Mouse (Mus musculus): ENCODE results near the gene Ggta1. TPM values are rescaled to one million over a fixed set of nuclear protein-coding genes. Genes with fewer than 3 reads are reported as not detected.

Ggta1 gene
- total and polyA plus RNA-seq, 3 experiments: 40.5 to 55.8 (median 46.9) TPM

- no peak for TF ChIP-seq UBTF (IDR thresholded peaks at IDR 0.05; ENCODE audit: low read depth, low read length)
- no peak for TF ChIP-seq RAD21 (IDR thresholded peaks at IDR 0.05; ENCODE audit: low read depth, low read length)
- TF ChIP-seq CTCF (conservative IDR thresholded peaks at IDR 0.05 in 1 of 2, IDR thresholded peaks at IDR 0.05 in 1 of 2; ENCODE audit: low read depth in 2 of 2, low read length in 2 of 2): no peak
- no peak for TF ChIP-seq JUND (conservative IDR thresholded peaks at IDR 0.05; ENCODE audit: low read depth, low read length)
- no peak for TF ChIP-seq SIN3A (IDR thresholded peaks at IDR 0.05; ENCODE audit: low read length)
- TF ChIP-seq BHLHE40 (IDR thresholded peaks at IDR 0.05; ENCODE audit: low read depth, low read length): peak; percentile 33; the same call in 1 of the 2 replicates
Measured at GRCm38 (mm10) chr2:35420681-35421080, 42.4 kb downstream of the Ggta1 start (continued).

GRCm38 (mm10) chr2:35419671-35420070, 43.4 kb downstream of the Ggta1 start:
- Histone ChIP-seq H3K4me3 (replicated peaks in 1 of 3; ENCODE audit: low read depth in 2 of 3, low read length in 2 of 3, poor library complexity in 1 of 3) (no peak overlapping the region), H3K4me2 (ENCODE audit: insufficient read depth, low read depth, poor library complexity, severe bottlenecking) (no peak overlapping the region), H3K36me3 (replicated peaks in 1 of 2; ENCODE audit: control insufficient read depth in 1 of 2, insufficient read depth in 1 of 2, low read length in 1 of 2) (peaks cover 57 to 80% of the 10 kb centered on the region in 2 experiments), H3K9ac (ENCODE audit: insufficient read depth, low read depth) (no peak overlapping the region), H3K4me1 (ENCODE audit: control insufficient read depth in 1 of 2, insufficient read depth in 2 of 2) (peaks cover 24 to 55% of the 10 kb centered on the region in 2 experiments), H3K79me2 (replicated peaks; ENCODE audit: control insufficient read depth, extremely low read depth, insufficient read depth, poor library complexity, severe bottlenecking) (no peaks in the 10 kb centered on the region), H3K9me3 (replicated peaks; ENCODE audit: low read length) (peaks cover 16% of the 10 kb centered on the region), H3K27ac (ENCODE audit: insufficient read depth, low read depth) (no peak overlapping the region), H3K27me3 (replicated peaks) (no peaks in the 10 kb centered on the region)
- TF ChIP-seq TBP (conservative IDR thresholded peaks at IDR 0.05; ENCODE audit: low read depth, low read length) (no peak), USF1 (IDR thresholded peaks at IDR 0.05; ENCODE audit: low read depth, low read length) (no peak), ETS1 (conservative IDR thresholded peaks at IDR 0.05; ENCODE audit: low read depth, low read length) (no peak), KAT2A (IDR thresholded peaks at IDR 0.05; ENCODE audit: insufficient replicate concordance, low read length) (no peak), ZC3H11A (IDR thresholded peaks at IDR 0.05; ENCODE audit: low read depth, low read length) (no peak), RCOR1 (conservative IDR thresholded peaks at IDR 0.05; ENCODE audit: low read depth, low read length) (no peak), MAX (IDR thresholded peaks at IDR 0.05; ENCODE audit: low read length) (no peak), NRF1 (IDR thresholded peaks at IDR 0.05; ENCODE audit: low read depth, low read length) (no peak), POLR2AphosphoS2 (IDR thresholded peaks at IDR 0.05; ENCODE audit: low read depth, low read length) (no peak)
- dilution Hi-C loops (cut with MboI; ENCODE audit: extremely low pct_ligation_motif_present, extremely low pct_unique_long_range_greater_than_20kb, low sequenced_read_pairs): no loop called here
- no peak for DNase-seq (ENCODE audit: extremely low read depth)
- in situ Hi-C loops (cut with MboI; ENCODE audit: low pct_ligation_motif_present, low pct_unique_long_range_greater_than_20kb, low sequenced_read_pairs): no loop called here

GRCm38 (mm10) chr2:35419243-35419642, 43.8 kb downstream of the Ggta1 start:
- Histone ChIP-seq H3K79me2 (replicated peaks; ENCODE audit: control insufficient read depth, extremely low read depth, insufficient read depth, poor library complexity, severe bottlenecking) (no peaks in the 10 kb centered on the region), H3K4me1 (ENCODE audit: control insufficient read depth in 1 of 2, insufficient read depth in 2 of 2) (peaks cover 24 to 58% of the 10 kb centered on the region in 2 experiments), H3K9ac (ENCODE audit: insufficient read depth, low read depth) (no peak overlapping the region), H3K27me3 (replicated peaks) (no peaks in the 10 kb centered on the region), H3K27ac (ENCODE audit: insufficient read depth, low read depth) (no peak overlapping the region), H3K9me3 (replicated peaks; ENCODE audit: low read length) (peaks cover 16% of the 10 kb centered on the region), H3K4me3 (replicated peaks in 1 of 3; ENCODE audit: low read depth in 2 of 3, low read length in 2 of 3, poor library complexity in 1 of 3) (no peak overlapping the region), H3K36me3 (replicated peaks in 1 of 2; ENCODE audit: control insufficient read depth in 1 of 2, insufficient read depth in 1 of 2, low read length in 1 of 2) (peaks cover 55 to 79% of the 10 kb centered on the region in 2 experiments), H3K4me2 (ENCODE audit: insufficient read depth, low read depth, poor library complexity, severe bottlenecking) (no peak overlapping the region)
- TF ChIP-seq POLR2AphosphoS2 (IDR thresholded peaks at IDR 0.05; ENCODE audit: low read depth, low read length) (no peak), PAX5 (IDR thresholded peaks at IDR 0.05; ENCODE audit: low read length) (no peak), ZMIZ1 (IDR thresholded peaks at IDR 0.05; ENCODE audit: low read depth, low read length) (no peak), MAZ (IDR thresholded peaks at IDR 0.05; ENCODE audit: low read depth, low read length) (no peak), HCFC1 (IDR thresholded peaks at IDR 0.05; ENCODE audit: low read depth, low read length) (no peak), MEF2A (IDR thresholded peaks at IDR 0.05; ENCODE audit: borderline replicate concordance, low read depth, low read length) (no peak), TCF12 (IDR thresholded peaks at IDR 0.05; ENCODE audit: low read depth, low read length) (no peak), ELF1 (IDR thresholded peaks at IDR 0.05; ENCODE audit: low read depth, low read length) (no peak), POLR2A (IDR thresholded peaks at IDR 0.05; ENCODE audit: low read depth, low read length) (no peak), MAFK (IDR thresholded peaks at IDR 0.05; ENCODE audit: insufficient replicate concordance, low read length) (no peak), RCOR1 (conservative IDR thresholded peaks at IDR 0.05; ENCODE audit: low read depth, low read length) (no peak), UBTF (IDR thresholded peaks at IDR 0.05; ENCODE audit: low read depth, low read length) (no peak), MYC (IDR thresholded peaks at IDR 0.05; ENCODE audit: low read depth, low read length) (no peak), RAD21 (IDR thresholded peaks at IDR 0.05; ENCODE audit: low read depth, low read length) (no peak), E2F4 (IDR thresholded peaks at IDR 0.05; ENCODE audit: insufficient replicate concordance, low read depth, low read length) (no peak), CHD2 (IDR thresholded peaks at IDR 0.05; ENCODE audit: low read length) (no peak), KAT2A (IDR thresholded peaks at IDR 0.05; ENCODE audit: insufficient replicate concordance, low read length) (no peak), MAX (IDR thresholded peaks at IDR 0.05; ENCODE audit: low read length) (no peak), GABPA (IDR thresholded peaks at IDR 0.05; ENCODE audit: insufficient replicate concordance, low read depth, low read length) (no peak)
- no peak for DNase-seq (ENCODE audit: extremely low read depth)
- dilution Hi-C loops (cut with MboI; ENCODE audit: extremely low pct_ligation_motif_present, extremely low pct_unique_long_range_greater_than_20kb, low sequenced_read_pairs) (no loop called here), in situ Hi-C loops (cut with MboI; ENCODE audit: low pct_ligation_motif_present, low pct_unique_long_range_greater_than_20kb, low sequenced_read_pairs) (no loop called here)

All from CH12.LX (cell line).